Mouse (Mus musculus) E14TG2a.4 (cell line): ENCODE measurements at regions not wholly inside any gene's neighbourhood (a gene's known extent, or its start where the extent isn't known, plus 50 kb on each side); places are given as distances from the start of the nearest gene placed in this dataset.

ENCODE experiments used
- H3K27me3 ChIP-seq: 2 replicates; pipeline ENCODE4 v1.6.1; 2014; ENCODE audit warnings: low read length, control low read depth; ENCODE audit not compliant: insufficient read depth
- H3K36me3 ChIP-seq: 2 replicates; pipeline ENCODE4 v1.6.1; 2014; ENCODE audit warnings: low read length, control low read depth; ENCODE audit not compliant: insufficient read depth
- H3K4me1 ChIP-seq: replicated peaks from 2 replicates; pipeline ENCODE4 v1.6.1; 2014; ENCODE audit warnings: low read depth, low read length, control low read depth
- H3K4me3 ChIP-seq: replicated peaks from 2 replicates; pipeline ENCODE4 v1.5.1; 2014; ENCODE audit warnings: mild to moderate bottlenecking, low read length
- H3K9me3 ChIP-seq: 2 replicates; pipeline ENCODE4 v1.6.1; 2014; ENCODE audit warnings: low read length, control low read depth
- CTCF ChIP-seq: conservative IDR thresholded peaks from 2 replicates; pipeline ENCODE4 v1.5.1; 2014; ENCODE audit warnings: low read length
- NANOG ChIP-seq: IDR thresholded peaks from 2 replicates; pipeline ENCODE4 v1.6.1; 2014; ENCODE audit warnings: borderline replicate concordance, low read length, mixed read lengths
- POU5F1 ChIP-seq: IDR thresholded peaks from 2 replicates; pipeline ENCODE4 v1.6.1; 2014; ENCODE audit warnings: low read length, borderline replicate concordance

DNA sequence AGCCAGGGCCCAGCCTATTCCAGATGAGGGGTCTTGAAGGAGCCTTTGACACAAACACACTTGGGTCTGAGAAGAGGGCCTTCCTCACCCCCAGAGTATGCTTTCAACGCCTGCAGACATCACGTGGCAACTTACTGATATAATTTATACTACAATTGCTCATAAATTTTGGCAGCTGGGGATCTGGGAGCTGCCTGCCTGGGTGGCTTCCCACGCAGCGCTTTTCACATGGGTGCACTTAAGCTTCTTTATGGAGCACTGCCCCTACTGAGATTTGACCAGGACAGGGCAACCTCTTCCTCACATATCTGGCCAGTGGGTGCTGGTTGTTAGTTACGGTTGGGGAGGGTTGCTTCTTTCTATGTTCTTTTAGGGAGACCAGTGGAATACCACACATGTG lies 61.6 kb downstream of the Spesp1 start:
- H3K27me3 ChIP-seq = no peaks in the 10 kb centered on the region
- peaks cover 54% of the 10 kb centered on the region for H3K4me1 ChIP-seq
- no peaks in the 10 kb centered on the region for H3K36me3 ChIP-seq
- no peak overlapping the region; the same call in 1 of the 2 replicates for H3K4me3 ChIP-seq
- TF ChIP-seq POU5F1 = no peak
- no peak for TF ChIP-seq NANOG
- no peak for TF ChIP-seq CTCF
- H3K9me3 ChIP-seq = no peaks in the 10 kb centered on the region

DNA sequence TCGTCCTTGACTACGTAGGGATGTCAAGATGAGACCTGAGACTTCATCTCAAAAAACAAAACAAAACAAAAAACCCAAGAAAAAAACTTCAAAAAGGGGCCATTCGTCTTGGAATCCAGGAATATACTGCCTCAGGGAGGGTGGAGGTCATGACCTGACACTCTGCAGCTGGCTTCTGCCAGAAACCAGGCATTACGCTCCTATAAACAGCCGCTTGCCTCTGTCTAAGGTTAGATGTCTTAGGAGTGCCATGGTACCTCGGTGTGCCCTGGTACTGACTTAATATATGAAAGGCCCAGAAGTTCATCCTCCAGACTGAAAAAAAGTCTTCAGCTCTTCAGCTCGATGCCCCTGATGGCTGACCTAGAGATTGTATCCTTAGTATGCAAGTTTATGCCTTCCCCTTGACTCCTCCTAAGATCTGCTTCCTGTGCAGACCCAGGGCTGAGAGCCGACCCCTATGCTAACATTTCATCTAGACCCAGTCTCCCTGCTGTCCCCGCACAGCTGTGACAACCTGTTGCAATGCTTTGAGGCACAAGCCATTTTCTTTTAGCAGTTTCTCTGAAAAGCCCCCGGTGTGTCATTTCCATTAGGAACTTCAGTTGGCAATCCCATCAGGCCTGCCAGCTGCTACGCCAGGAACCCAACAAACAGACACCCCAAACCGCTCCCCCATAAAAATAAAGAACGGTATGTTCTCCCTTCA lies 66.7 kb downstream of the Spesp1 start:
- no peak for TF ChIP-seq POU5F1
- no peak for TF ChIP-seq CTCF
- no peak for TF ChIP-seq NANOG
- no peak overlapping the region for H3K4me3 ChIP-seq
- H3K9me3 ChIP-seq = no peaks in the 10 kb centered on the region
- no peaks in the 10 kb centered on the region for H3K36me3 ChIP-seq
- H3K4me1 ChIP-seq = peaks cover 38% of the 10 kb centered on the region
- no peaks in the 10 kb centered on the region for H3K27me3 ChIP-seq

DNA sequence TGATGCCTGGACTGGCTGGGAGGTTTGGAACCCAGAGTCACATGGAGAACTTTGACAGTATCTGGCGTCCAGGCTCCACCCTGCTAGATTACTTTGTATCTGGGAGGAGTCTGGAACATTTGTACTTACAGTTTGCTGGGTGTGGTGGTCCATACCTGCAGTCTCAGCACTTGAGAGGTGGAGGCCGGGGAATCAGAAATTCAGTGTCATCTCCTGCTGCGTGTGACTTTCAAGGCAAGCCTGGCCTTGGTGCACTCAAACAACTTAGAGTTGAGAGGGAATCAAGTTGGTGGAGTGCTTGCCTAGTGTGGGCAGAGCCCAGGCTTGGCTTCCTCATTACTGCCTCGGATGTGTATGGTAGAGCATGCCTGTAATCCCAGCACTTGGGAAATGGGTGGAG lies 67.5 kb downstream of the Spesp1 start:
- peaks cover 33% of the 10 kb centered on the region for H3K4me1 ChIP-seq
- no peak overlapping the region for H3K4me3 ChIP-seq
- no peaks in the 10 kb centered on the region for H3K36me3 ChIP-seq
- no peaks in the 10 kb centered on the region for H3K27me3 ChIP-seq
- no peaks in the 10 kb centered on the region for H3K9me3 ChIP-seq
- TF ChIP-seq NANOG (no peak), POU5F1 (no peak), CTCF (no peak)

DNA sequence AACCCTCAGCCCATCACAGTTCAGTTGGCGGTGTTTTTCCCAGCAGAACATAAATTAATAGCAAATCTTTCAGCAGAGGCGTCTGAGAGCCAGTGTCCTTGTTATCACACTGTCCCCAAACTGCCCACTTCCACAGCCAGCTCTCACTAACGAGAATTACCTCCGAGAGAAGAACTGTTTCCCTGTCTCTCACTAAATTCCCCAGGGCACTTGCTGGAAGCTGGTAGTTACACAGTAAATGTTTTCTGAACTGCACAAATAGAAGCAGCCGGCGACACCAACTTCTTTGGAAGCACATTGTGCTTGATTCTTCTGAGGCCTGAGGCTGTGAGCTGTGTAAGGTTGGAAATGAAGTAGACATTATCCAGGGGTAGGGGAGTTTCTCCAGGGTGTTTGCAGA lies 69.4 kb downstream of the Spesp1 start:
- Histone ChIP-seq H3K27me3 (no peaks in the 10 kb centered on the region), H3K4me1 (peaks cover 33% of the 10 kb centered on the region), H3K9me3 (peaks cover 4% of the 10 kb centered on the region), H3K4me3 (no peak overlapping the region), H3K36me3 (no peaks in the 10 kb centered on the region)
- TF ChIP-seq POU5F1 (no peak), NANOG (no peak), CTCF (no peak)

DNA sequence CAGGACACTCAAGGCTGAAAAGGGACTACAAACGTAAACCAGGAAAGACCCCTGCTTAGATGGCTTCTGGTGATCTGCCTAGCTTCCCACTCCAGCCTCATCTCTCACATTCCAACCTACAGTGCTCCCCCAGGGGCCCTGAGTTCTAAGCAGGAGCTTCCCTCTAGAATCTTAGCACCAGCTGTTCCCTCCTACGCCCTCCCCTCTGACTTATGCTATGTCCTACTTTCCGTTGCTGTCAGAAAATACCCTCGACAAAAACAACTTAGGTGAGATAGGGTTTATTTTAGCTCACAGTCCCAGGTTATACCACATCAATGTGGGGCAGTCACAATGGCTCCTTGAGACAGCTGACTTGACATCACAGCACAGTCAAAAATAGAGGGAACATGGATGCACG lies 71.2 kb downstream of the Spesp1 start:
- H3K36me3 ChIP-seq = no peaks in the 10 kb centered on the region
- H3K9me3 ChIP-seq = peaks cover 22% of the 10 kb centered on the region
- no peaks in the 10 kb centered on the region for H3K27me3 ChIP-seq
- H3K4me3 ChIP-seq = no peak overlapping the region
- peaks cover 19% of the 10 kb centered on the region for H3K4me1 ChIP-seq
- no peak for TF ChIP-seq NANOG
- no peak for TF ChIP-seq CTCF
- no peak for TF ChIP-seq POU5F1

DNA sequence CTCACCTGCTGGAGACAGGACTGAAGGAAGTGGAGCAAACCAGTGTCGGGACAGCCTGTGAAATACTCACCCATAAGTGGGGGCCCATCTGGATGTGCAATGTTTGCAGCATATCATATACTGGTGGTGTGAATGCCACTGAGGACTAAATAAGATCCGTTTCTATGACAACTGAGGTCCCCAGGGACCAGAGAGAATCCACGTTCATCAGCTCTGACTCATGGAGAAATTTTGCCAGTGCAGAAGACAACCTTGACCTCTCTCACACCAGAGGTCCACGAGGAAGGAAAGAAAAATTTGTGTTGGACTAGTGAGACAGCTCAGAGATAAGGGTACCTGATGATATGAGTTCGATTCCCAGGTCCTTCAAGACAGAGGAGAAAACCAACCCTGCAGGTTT lies 73.6 kb downstream of the Spesp1 start:
- no peaks in the 10 kb centered on the region for H3K36me3 ChIP-seq
- TF ChIP-seq CTCF = no peak
- TF ChIP-seq POU5F1 = no peak
- TF ChIP-seq NANOG = no peak
- peaks cover 7% of the 10 kb centered on the region for H3K4me1 ChIP-seq
- H3K4me3 ChIP-seq = no peak overlapping the region
- H3K27me3 ChIP-seq = no peaks in the 10 kb centered on the region
- H3K9me3 ChIP-seq = peaks cover 35% of the 10 kb centered on the region

DNA sequence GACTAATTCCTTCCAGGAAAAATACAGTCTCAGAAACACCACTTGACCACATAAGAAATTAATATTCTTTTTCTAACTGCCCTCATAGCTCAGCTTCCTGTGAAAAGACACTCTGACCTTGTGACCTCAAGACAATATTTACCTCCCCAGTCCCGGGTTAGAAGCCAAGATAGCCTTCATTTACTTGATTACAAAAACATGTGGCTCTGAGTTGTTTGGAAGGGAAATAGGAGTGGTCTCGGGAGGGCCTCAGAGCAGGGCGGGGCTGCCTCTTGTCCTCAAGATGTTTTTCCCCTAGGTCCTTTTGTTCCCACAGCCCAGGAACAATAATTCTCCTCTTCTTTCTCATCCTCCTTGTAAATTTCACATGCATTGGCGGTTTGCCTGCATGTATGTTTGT lies 76.7 kb downstream of the Spesp1 start:
- Histone ChIP-seq H3K36me3 (no peaks in the 10 kb centered on the region), H3K4me3 (no peak overlapping the region), H3K4me1 (peaks cover 37% of the 10 kb centered on the region), H3K27me3 (no peaks in the 10 kb centered on the region), H3K9me3 (peaks cover 35% of the 10 kb centered on the region)
- no peak for TF ChIP-seq NANOG
- TF ChIP-seq POU5F1 = no peak
- TF ChIP-seq CTCF = no peak

DNA sequence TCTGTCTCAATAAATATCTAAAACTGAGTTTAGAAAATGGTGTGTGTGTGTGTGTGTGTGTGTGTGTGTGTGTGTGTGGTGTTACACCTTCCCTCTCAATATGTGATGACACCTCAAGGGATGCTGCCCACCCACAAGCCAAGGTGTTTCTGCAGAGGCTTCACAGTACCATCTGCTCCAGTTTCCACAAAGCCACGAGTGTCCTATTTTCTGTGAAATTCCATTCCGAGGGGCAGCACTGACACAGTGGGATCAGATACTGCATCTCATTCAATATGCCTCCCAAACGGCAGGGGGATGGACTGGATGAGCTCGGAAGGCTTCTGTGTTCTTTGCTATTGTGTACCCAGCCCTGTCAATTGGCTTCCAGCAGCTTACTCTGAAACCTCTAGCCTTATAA lies 78.5 kb downstream of the Spesp1 start:
- no peak overlapping the region for H3K4me3 ChIP-seq
- H3K36me3 ChIP-seq = no peaks in the 10 kb centered on the region
- peaks cover 35% of the 10 kb centered on the region for H3K9me3 ChIP-seq
- TF ChIP-seq CTCF = no peak
- TF ChIP-seq NANOG = no peak
- TF ChIP-seq POU5F1 = no peak
- H3K27me3 ChIP-seq = no peaks in the 10 kb centered on the region
- peaks cover 54% of the 10 kb centered on the region for H3K4me1 ChIP-seq

DNA sequence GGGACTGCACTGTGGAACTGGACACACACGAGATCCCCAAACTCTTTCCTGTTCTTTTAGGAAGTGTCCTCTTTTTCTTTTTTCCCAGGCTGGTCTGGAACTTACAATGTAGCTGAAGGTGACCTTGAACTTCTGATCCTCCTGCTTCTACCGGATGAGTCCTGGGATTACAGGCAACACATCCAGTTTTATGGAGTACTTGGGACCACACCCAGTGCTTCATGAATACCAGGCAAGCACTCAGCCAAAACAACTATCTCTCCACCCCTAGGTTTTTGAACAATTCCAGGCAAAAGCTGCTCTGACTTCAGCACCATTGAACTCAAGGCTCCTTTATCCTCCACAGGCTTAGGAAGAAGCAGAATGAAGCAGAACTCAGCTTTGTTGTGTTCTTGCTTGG lies 79.7 kb downstream of the Spesp1 start:
- peaks cover 57% of the 10 kb centered on the region for H3K4me1 ChIP-seq
- peaks cover 29% of the 10 kb centered on the region for H3K9me3 ChIP-seq
- TF ChIP-seq POU5F1 (no peak), NANOG (peak; percentile 78; the same call in 1 of the 2 replicates)
- H3K4me3 ChIP-seq = no peak overlapping the region
- no peaks in the 10 kb centered on the region for H3K27me3 ChIP-seq
- H3K36me3 ChIP-seq = no peaks in the 10 kb centered on the region
